Mouse (Mus musculus): ENCODE data around the gene Cadps2.

- TF ChIP-seq USF2 (conservative IDR thresholded peaks at IDR 0.05; ENCODE audit: low read depth, low read length) = no peak
- TF ChIP-seq CTCF (conservative IDR thresholded peaks at IDR 0.05 in 1 of 2, IDR thresholded peaks at IDR 0.05 in 1 of 2; ENCODE audit: low read depth in 2 of 2, low read length in 2 of 2) = no peak
- no peak for TF ChIP-seq GABPA (IDR thresholded peaks at IDR 0.05; ENCODE audit: insufficient replicate concordance, low read depth, low read length)
- TF ChIP-seq MAFK (IDR thresholded peaks at IDR 0.05; ENCODE audit: insufficient replicate concordance, low read length) = no peak
These were observed 264.1 kb downstream of the Cadps2 start for GRCm38 (mm10) chr6:23575102-23575501.

All from CH12.LX (cell line).